23 mouse cellular contexts compared by ENCODE assay signal in genomic region chr2:34082486-34082885, GRCm38 (mm10).
"Had no signal": no experiment of that assay in that cellular context is flagged by ENCODE, and none has a peak within 500 bp of the region (broad histone marks: within the 10 kb centered on the region; RNA-seq: fewer than 3 reads in every experiment).

No protein-coding gene starts in this region.

- H3K9me3 ChIP-seq: limb, embryonic 10.5 days; limb, embryonic 13.5 days; liver, embryonic 12.5 days; liver, embryonic 15.5 days; lung, embryonic 15.5 days; midbrain, embryonic 12.5 days; midbrain, embryonic 15.5 days; neural tube, embryonic 12.5 days; neural tube, embryonic 15.5 days; stomach, embryonic 15.5 days had no signal

- DNase-seq: kidney, adult 9 months; kidney, postnatal 14 days; kidney, postnatal 4 days; liver; lung, adult 18-20 months; lung, postnatal 10 days; lung, postnatal 36 days; right cerebral cortex, adult 18-20 months; right cerebral cortex, postnatal 14 days; right cerebral cortex, postnatal 4 days; spleen, adult 18-20 months; thymus, adult 18-20 months; thymus, postnatal 4 days had no signal

- H3K4me1 ChIP-seq: liver, embryonic 12.5 days; liver, embryonic 15.5 days; lung, embryonic 15.5 days; stomach, embryonic 15.5 days had no signal

- H3K4me3 ChIP-seq: limb, embryonic 10.5 days; limb, embryonic 13.5 days; liver, embryonic 12.5 days; liver, embryonic 15.5 days; lung, embryonic 15.5 days; midbrain, embryonic 12.5 days; midbrain, embryonic 15.5 days; neural tube, embryonic 12.5 days; neural tube, embryonic 15.5 days; stomach, embryonic 15.5 days had no signal

- H3K27ac ChIP-seq: limb, embryonic 10.5 days; limb, embryonic 13.5 days; liver, embryonic 12.5 days; liver, embryonic 15.5 days; lung, embryonic 15.5 days; midbrain, embryonic 12.5 days; midbrain, embryonic 15.5 days; neural tube, embryonic 12.5 days; neural tube, embryonic 15.5 days; stomach, embryonic 15.5 days had no signal

- H3K27me3 ChIP-seq: liver, embryonic 12.5 days; liver, embryonic 15.5 days; lung, embryonic 15.5 days; midbrain, embryonic 12.5 days; midbrain, embryonic 15.5 days; neural tube, embryonic 12.5 days; neural tube, embryonic 15.5 days; stomach, embryonic 15.5 days had no signal

- H3K4me2 ChIP-seq: limb, embryonic 13.5 days; liver, embryonic 12.5 days; liver, embryonic 15.5 days; lung, embryonic 15.5 days; midbrain, embryonic 12.5 days; midbrain, embryonic 15.5 days; neural tube, embryonic 12.5 days; neural tube, embryonic 15.5 days; stomach, embryonic 15.5 days had no signal

- ATAC-seq: liver, embryonic 12.5 days; midbrain, embryonic 15.5 days had no signal

- H3K36me3 ChIP-seq: limb, embryonic 10.5 days; limb, embryonic 13.5 days; liver, embryonic 12.5 days; liver, embryonic 15.5 days; lung, embryonic 15.5 days; midbrain, embryonic 12.5 days; midbrain, embryonic 15.5 days; neural tube, embryonic 12.5 days; neural tube, embryonic 15.5 days; stomach, embryonic 15.5 days had no signal

- H3K9ac ChIP-seq: limb, embryonic 13.5 days; liver, embryonic 12.5 days; liver, embryonic 15.5 days; lung, embryonic 15.5 days; midbrain, embryonic 12.5 days; midbrain, embryonic 15.5 days; neural tube, embryonic 12.5 days; neural tube, embryonic 15.5 days; stomach, embryonic 15.5 days had no signal
